Mouse (Mus musculus) neural tube, embryonic 15.5 days (tissue): ENCODE measurements around the gene Thrb. TPM values are rescaled to one million over a fixed set of nuclear protein-coding genes. Genes with fewer than 3 reads are reported as not detected.

Experiments
- ATAC-seq: fragments of 200-750 bp; cut with Nextera tagmentation; 2 replicates; pipeline ENCODE4 v1.8.0; 2017; ENCODE audit warnings: mild to moderate bottlenecking, moderate TSS enrichment, moderate library complexity; ENCODE audit not compliant: low FRiP score
- H3K27ac ChIP-seq: fragments of 300-500 bp; sonication (generic); replicated peaks from 2 replicates; pipeline ENCODE4 v1.5.1; 2015; ENCODE audit warnings: mild to moderate bottlenecking, inconsistent platforms
- H3K27me3 ChIP-seq: fragments of 300-500 bp; sonication (generic); replicated peaks from 2 replicates; pipeline ENCODE4 v1.6.1; 2015; ENCODE audit warnings: inconsistent platforms
- H3K36me3 ChIP-seq: fragments of 300-500 bp; sonication (generic); 2 replicates; pipeline ENCODE4 v1.6.1; 2015; ENCODE audit warnings: inconsistent platforms
- H3K4me1 ChIP-seq: fragments of 300-500 bp; sonication (generic); 2 replicates; pipeline ENCODE4 v1.6.1; 2015; ENCODE audit warnings: inconsistent platforms
- H3K4me2 ChIP-seq: fragments of 300-500 bp; sonication (generic); 2 replicates; pipeline ENCODE4 v1.6.1; 2015; ENCODE audit warnings: inconsistent platforms, mild to moderate bottlenecking, moderate library complexity
- H3K4me3 ChIP-seq: fragments of 300-500 bp; sonication (generic); replicated peaks from 2 replicates; pipeline ENCODE4 v1.5.1; 2015; ENCODE audit warnings: mild to moderate bottlenecking, inconsistent platforms
- H3K9ac ChIP-seq: fragments of 300-500 bp; sonication (generic); replicated peaks from 2 replicates; pipeline ENCODE4 v1.6.1; 2015; ENCODE audit warnings: mild to moderate bottlenecking, inconsistent platforms
- H3K9me3 ChIP-seq: fragments of 300-500 bp; sonication (generic); replicated peaks from 2 replicates; pipeline ENCODE4 v1.6.1; 2016; ENCODE audit warnings: inconsistent platforms
- WGBS: fragments of 180-500 bp; shearing (Covaris S2); methylation state at CpG from one replicate; pipeline ENCODE4 v1.1.7; 2015; ENCODE audit warnings: mixed read lengths; 5-methylcytosine and 5-hydroxymethylcytosine counted together
- polyA plus RNA-seq: library from polyadenylated mRNA; unstranded; fragments of >200 nt; fragmentation: Nextera tagmentation; extraction: Ambion mirVana; gene quantifications from 2 replicates; pipeline ENCODE4 v1.2.1, GENCODE M21; 2015

Thrb gene
- polyA plus RNA-seq, 1 experiment from 2014 or later: 1.0 TPM

- no peak overlapping the region for H3K4me2 ChIP-seq
- no peak overlapping the region for H3K27ac ChIP-seq
- H3K27me3 ChIP-seq: no peaks in the 10 kb centered on the region
- 84% methylated on average over 1 of the region's 1 CpGs for WGBS
- no peaks in the 10 kb centered on the region for H3K9me3 ChIP-seq
- ATAC-seq: no peak
- H3K4me1 ChIP-seq: no peaks in the 10 kb centered on the region
- H3K9ac ChIP-seq: no peak overlapping the region
- H3K36me3 ChIP-seq: no peaks in the 10 kb centered on the region
- H3K4me3 ChIP-seq: no peak overlapping the region
Measured at GRCm38 (mm10) chr14:17894791-17895190, 234.7 kb downstream of the Thrb start.

- 94% methylated on average over 6 of the region's 6 CpGs for WGBS
Measured at GRCm38 (mm10) chr14:17899733-17900413, 239.8 kb downstream of the Thrb start.

GRCm38 (mm10) chr14:17900414-17900795, 240.3 kb downstream of the Thrb start:
- Histone ChIP-seq H3K9me3 (no peaks in the 10 kb centered on the region), H3K27me3 (no peaks in the 10 kb centered on the region), H3K4me2 (no peak overlapping the region), H3K36me3 (no peaks in the 10 kb centered on the region), H3K4me3 (no peak overlapping the region), H3K27ac (no peak overlapping the region), H3K9ac (no peak overlapping the region), H3K4me1 (no peaks in the 10 kb centered on the region)
- no peak for ATAC-seq
- WGBS: 39% methylated on average over 3 of the region's 3 CpGs

More at GRCm38 (mm10) chr14:17899733-17900413, 239.8 kb downstream of the Thrb start:
- H3K9me3 ChIP-seq: no peaks in the 10 kb centered on the region
- H3K36me3 ChIP-seq: no peaks in the 10 kb centered on the region
- no peak overlapping the region for H3K4me2 ChIP-seq
- H3K4me3 ChIP-seq: no peak overlapping the region
- no peak overlapping the region for H3K27ac ChIP-seq
- H3K4me1 ChIP-seq: no peaks in the 10 kb centered on the region
- no peak for ATAC-seq
- H3K9ac ChIP-seq: no peak overlapping the region
- no peaks in the 10 kb centered on the region for H3K27me3 ChIP-seq

- 78% methylated on average over 2 of the region's 2 CpGs for WGBS
- Histone ChIP-seq H3K4me1 (no peaks in the 10 kb centered on the region), H3K4me3 (no peak overlapping the region), H3K36me3 (no peaks in the 10 kb centered on the region), H3K4me2 (no peak overlapping the region), H3K9me3 (no peaks in the 10 kb centered on the region), H3K27me3 (no peaks in the 10 kb centered on the region), H3K9ac (no peak overlapping the region), H3K27ac (no peak overlapping the region)
- ATAC-seq: no peak
Measured at GRCm38 (mm10) chr14:17902426-17902825, 242.4 kb downstream of the Thrb start.

- whole genome bisulfite sequencing: 94% methylated on average over 2 of the region's 2 CpGs
- ATAC-seq: no peak
Measured at GRCm38 (mm10) chr14:17903121-17903520, 243.1 kb downstream of the Thrb start.

GRCm38 (mm10) chr14:17904554-17904953, 244.5 kb downstream of the Thrb start:
- H3K9me3 ChIP-seq: no peaks in the 10 kb centered on the region
- no peak overlapping the region for H3K27ac ChIP-seq
- H3K4me1 ChIP-seq: no peaks in the 10 kb centered on the region
- no peak overlapping the region for H3K4me3 ChIP-seq
- WGBS: 68% methylated on average over 1 of the region's 1 CpGs
- no peaks in the 10 kb centered on the region for H3K27me3 ChIP-seq
- ATAC-seq: no peak
- no peak overlapping the region for H3K4me2 ChIP-seq
- no peaks in the 10 kb centered on the region for H3K36me3 ChIP-seq
- no peak overlapping the region for H3K9ac ChIP-seq

More at GRCm38 (mm10) chr14:17903121-17903520, 243.1 kb downstream of the Thrb start:
- H3K36me3 ChIP-seq: no peaks in the 10 kb centered on the region
- no peaks in the 10 kb centered on the region for H3K9me3 ChIP-seq
- no peak overlapping the region for H3K4me3 ChIP-seq
- no peak overlapping the region for H3K4me2 ChIP-seq
- no peaks in the 10 kb centered on the region for H3K4me1 ChIP-seq
- no peaks in the 10 kb centered on the region for H3K27me3 ChIP-seq
- no peak overlapping the region for H3K9ac ChIP-seq
- no peak overlapping the region for H3K27ac ChIP-seq

GRCm38 (mm10) chr14:17905627-17906026, 245.6 kb downstream of the Thrb start:
- Histone ChIP-seq H3K36me3 (no peaks in the 10 kb centered on the region), H3K27me3 (no peaks in the 10 kb centered on the region), H3K4me3 (no peak overlapping the region), H3K9ac (no peak overlapping the region), H3K9me3 (no peaks in the 10 kb centered on the region), H3K27ac (no peak overlapping the region), H3K4me1 (no peaks in the 10 kb centered on the region), H3K4me2 (no peak overlapping the region)
- 77% methylated on average over 3 of the region's 3 CpGs for WGBS
- ATAC-seq: no peak

GRCm38 (mm10) chr14:17906931-17907330, 246.9 kb downstream of the Thrb start:
- Histone ChIP-seq H3K9ac (no peak overlapping the region), H3K4me3 (no peak overlapping the region), H3K4me2 (no peak overlapping the region), H3K4me1 (no peaks in the 10 kb centered on the region), H3K27me3 (no peaks in the 10 kb centered on the region), H3K27ac (no peak overlapping the region), H3K9me3 (no peaks in the 10 kb centered on the region), H3K36me3 (no peaks in the 10 kb centered on the region)
- ATAC-seq: no peak
- 80% methylated on average over 4 of the region's 4 CpGs for WGBS

- no peak overlapping the region for H3K4me3 ChIP-seq
- WGBS: 25% methylated on average over 3 of the region's 3 CpGs
- H3K9ac ChIP-seq: no peak overlapping the region
- no peaks in the 10 kb centered on the region for H3K36me3 ChIP-seq
- no peak overlapping the region for H3K4me2 ChIP-seq
- H3K4me1 ChIP-seq: no peaks in the 10 kb centered on the region
- H3K27ac ChIP-seq: no peak overlapping the region
- H3K9me3 ChIP-seq: no peaks in the 10 kb centered on the region
- no peak for ATAC-seq
- H3K27me3 ChIP-seq: no peaks in the 10 kb centered on the region
Measured at GRCm38 (mm10) chr14:17911157-17911556, 251.1 kb downstream of the Thrb start.

- 71% methylated on average over 6 of the region's 6 CpGs for WGBS
Measured at GRCm38 (mm10) chr14:17912573-17913207, 252.6 kb downstream of the Thrb start.

GRCm38 (mm10) chr14:17915556-17915955, 255.5 kb downstream of the Thrb start:
- Histone ChIP-seq H3K27ac (no peak overlapping the region), H3K9ac (no peak overlapping the region), H3K9me3 (no peaks in the 10 kb centered on the region), H3K4me1 (no peaks in the 10 kb centered on the region), H3K4me3 (no peak overlapping the region), H3K4me2 (no peak overlapping the region), H3K36me3 (no peaks in the 10 kb centered on the region), H3K27me3 (no peaks in the 10 kb centered on the region)
- WGBS: 90% methylated on average over 2 of the region's 2 CpGs
- ATAC-seq: no peak

More at GRCm38 (mm10) chr14:17912573-17913207, 252.6 kb downstream of the Thrb start:
- Histone ChIP-seq H3K9ac (no peak overlapping the region), H3K4me1 (no peaks in the 10 kb centered on the region), H3K4me3 (no peak overlapping the region), H3K4me2 (no peak overlapping the region), H3K27me3 (no peaks in the 10 kb centered on the region), H3K27ac (no peak overlapping the region), H3K9me3 (no peaks in the 10 kb centered on the region), H3K36me3 (no peaks in the 10 kb centered on the region)
- ATAC-seq: no peak

GRCm38 (mm10) chr14:17916651-17917050, 256.6 kb downstream of the Thrb start:
- no peaks in the 10 kb centered on the region for H3K9me3 ChIP-seq
- no peak overlapping the region for H3K4me3 ChIP-seq
- no peaks in the 10 kb centered on the region for H3K27me3 ChIP-seq
- 79% methylated on average over 2 of the region's 2 CpGs for WGBS
- H3K4me1 ChIP-seq: no peaks in the 10 kb centered on the region
- H3K9ac ChIP-seq: no peak overlapping the region
- no peak overlapping the region for H3K4me2 ChIP-seq
- H3K36me3 ChIP-seq: no peaks in the 10 kb centered on the region
- no peak for ATAC-seq
- no peak overlapping the region for H3K27ac ChIP-seq
